Mouse (Mus musculus) erythroid progenitor cell, adult 5-6 weeks (primary cell): Measurements from ENCODE around the gene Chkb. TPM values are rescaled to one million over a fixed set of nuclear protein-coding genes. Genes with fewer than 3 reads are reported as not detected.
A peak's percentile ranks its signal among the peaks of the same experiment; 100 is the strongest.

Experiments
- ATAC-seq: replicated peaks from 2 replicates; pipeline ENCODE4 v1.8.0; 2016; ENCODE audit warnings: moderate number of reproducible peaks, mild to moderate bottlenecking, moderate TSS enrichment, inconsistent platforms; ENCODE audit not compliant: poor library complexity, low FRiP score, severe bottlenecking
- total RNA-seq, 2 experiments: library from RNA; stranded (forward) in 1 of 2; stranded (reverse) in 1 of 2; fragments of 150-400 nt in 1 of 2; fragments of 186-747, 209-891 nt in 1 of 2; gene quantifications; 2 replicates each; pipeline versions ENCODE4 v1.2.3 to v1.2.4; 2015 to 2017; ENCODE audit warnings: low replicate concordance in 2 of 2

Chkb gene
- total RNA-seq, 2 experiments from 2014 or later: 46.9 to 101 TPM

DNA sequence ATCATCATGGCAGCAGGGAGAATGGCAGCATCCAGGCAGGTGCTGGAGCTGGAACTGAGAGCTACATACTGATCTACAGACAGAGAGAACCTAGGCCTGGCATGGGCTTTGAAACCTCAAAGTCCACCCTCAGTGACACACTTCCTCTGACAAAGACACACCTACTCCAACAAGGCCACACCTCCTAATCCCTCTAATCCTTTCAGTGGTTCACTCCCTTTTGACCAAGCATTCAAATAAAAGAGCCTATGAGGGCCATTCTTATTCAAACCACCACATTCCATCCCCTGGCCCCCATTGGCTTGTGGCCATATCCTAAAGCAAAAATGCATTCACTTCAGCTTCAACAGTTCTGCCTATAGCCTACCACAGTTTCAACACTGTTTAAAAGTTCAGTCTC is 23.0 kb downstream of the Chkb start:
- no peak for ATAC-seq

GRCm38 (mm10) chr15:89404831-89405623 is 24.7 kb downstream of the Chkb start:
- ATAC-seq: no peak

- no peak for ATAC-seq
These were observed 27.2 kb downstream of the Chkb start for GRCm38 (mm10) chr15:89402471-89402870.

DNA sequence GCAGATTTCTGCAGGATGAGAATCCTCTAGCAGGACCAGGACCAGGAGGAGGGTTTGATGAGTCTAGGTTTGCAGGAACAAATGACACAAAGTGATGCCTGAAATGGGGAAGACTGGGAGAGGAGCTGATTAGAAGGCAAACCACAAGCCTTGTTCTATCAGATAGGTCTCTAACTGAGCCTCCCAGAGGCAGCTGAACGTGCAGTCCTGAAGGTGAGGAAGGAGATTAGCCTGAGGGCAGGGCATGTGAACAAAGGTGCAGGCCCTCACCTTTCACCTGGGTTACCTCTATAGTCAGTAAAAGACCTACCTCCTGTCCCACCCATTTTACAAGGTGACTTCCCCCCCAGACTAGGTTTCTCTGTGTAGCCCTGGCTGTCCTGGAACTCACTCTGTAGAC is 30.0 kb downstream of the Chkb start:
- no peak for ATAC-seq

DNA sequence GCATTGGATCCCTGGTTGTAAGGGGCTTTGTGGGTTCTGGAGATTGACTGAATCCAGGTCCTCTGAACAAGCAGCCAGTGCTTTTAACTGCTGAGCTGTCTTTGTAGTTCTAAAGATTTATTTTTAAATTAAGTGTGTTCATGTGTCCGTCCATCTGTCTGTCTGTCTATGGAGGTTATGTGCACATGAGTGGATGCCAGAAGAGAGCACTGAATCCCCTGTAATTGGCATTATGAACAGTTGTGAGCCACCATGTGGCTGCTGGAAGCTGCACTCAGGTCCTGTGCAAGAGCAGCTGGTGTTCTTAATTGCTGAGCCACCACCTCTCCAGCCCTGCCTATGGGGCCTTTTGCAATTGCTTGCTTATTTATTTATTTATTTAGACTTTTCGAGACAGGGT is 31.6 kb downstream of the Chkb start:
- ATAC-seq: no peak

- no peak for ATAC-seq
These were observed 32.8 kb downstream of the Chkb start for GRCm38 (mm10) chr15:89396883-89397282.

DNA sequence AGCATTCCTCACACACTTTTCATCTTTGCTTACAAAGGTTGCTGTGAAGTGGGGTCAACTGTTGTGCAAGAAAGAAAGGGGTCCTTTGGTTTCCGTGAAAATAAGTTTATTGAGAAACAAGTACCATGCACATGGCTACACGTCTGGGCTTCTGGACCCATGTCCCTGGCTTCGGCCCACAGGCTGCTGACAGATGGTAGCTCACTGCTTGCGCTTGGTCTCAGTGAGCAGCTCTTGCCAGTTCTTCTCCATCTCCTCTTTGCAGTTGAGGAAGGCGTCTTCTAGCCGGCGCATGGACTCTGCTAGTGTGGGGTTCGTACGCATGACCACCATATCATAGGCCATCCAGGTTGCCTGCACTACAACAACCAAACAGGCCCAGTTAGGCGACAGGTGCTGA is 39.6 kb downstream of the Chkb start:
- no peak for ATAC-seq

DNA sequence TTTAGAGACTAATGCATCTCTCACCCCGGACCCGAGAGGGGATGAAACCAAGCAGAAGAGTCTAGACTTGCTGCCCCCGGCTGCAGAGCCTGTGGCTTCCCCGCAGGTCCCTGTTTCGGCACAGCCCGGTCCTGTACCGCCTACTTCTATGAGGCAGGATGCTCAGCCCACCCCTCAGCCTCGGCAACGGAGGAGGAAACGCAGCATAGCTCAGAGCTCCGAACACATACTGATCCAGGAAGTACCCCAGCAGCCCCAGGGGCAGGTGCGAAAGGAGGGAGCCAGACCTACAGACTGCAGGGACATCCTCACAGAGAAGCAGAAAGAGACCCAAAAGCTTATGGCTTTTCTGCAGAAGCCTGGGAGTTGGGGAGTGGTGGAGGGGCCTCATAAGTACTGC is 42.6 kb downstream of the Chkb start:
- no peak for ATAC-seq

DNA sequence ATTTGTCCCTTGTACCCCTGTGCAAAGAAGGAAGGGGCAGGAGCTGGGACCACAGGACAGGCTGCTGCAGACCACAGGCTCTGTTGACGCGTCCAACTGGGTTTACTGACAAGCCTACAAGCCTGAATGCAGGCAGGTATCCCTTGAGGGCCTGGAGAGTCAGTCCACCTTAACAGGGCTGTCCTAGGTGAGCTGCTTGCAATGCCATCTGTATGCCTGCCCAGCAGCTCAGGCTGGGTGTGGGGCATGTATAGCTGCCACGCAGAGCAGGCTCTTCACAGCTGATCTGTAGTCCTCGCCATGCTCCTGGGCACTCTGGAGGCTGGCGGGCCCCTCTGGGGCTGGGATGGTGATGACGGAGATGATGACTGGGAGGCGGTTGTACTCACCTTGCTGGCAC is 45.1 kb downstream of the Chkb start, which contains the start of gene Klhdc7b:
TSS of gene Klhdc7b (plus strand) at position 301 of the 400 bp plus-strand sequence.
- no peak for ATAC-seq

- ATAC-seq: 0 out of 2 replicates have a peak, but pooled peaks have one; percentile 31
These were observed 50.3 kb downstream of the Chkb start for GRCm38 (mm10) chr15:89379429-89379828.

GRCm38 (mm10) chr15:89378831-89379401 is 50.8 kb downstream of the Chkb start, which contains the start of gene Odf3b:
Odf3b (minus strand) TSS chr15:89379282.
- ATAC-seq: no peak

- no peak for ATAC-seq
These were observed 51.5 kb downstream of the Chkb start for GRCm38 (mm10) chr15:89377938-89378828.

GRCm38 (mm10) chr15:89377362-89377761 is 52.3 kb downstream of the Chkb start:
- ATAC-seq: no peak

- ATAC-seq: no peak
These were observed 52.8 kb downstream of the Chkb start, which contains the start of gene Tymp for GRCm38 (mm10) chr15:89376957-89377356. Tymp (minus strand) TSS chr15:89377039.

Other genes starting within 250 kb of the Chkb start
- 7.2 and 9.2 TPM in 2 replicates for gene Plxnb2, start 249.1 kb downstream of the Chkb start, total RNA-seq (2015; ENCODE audit: low replicate concordance)
- gene Plxnb2, start 249.1 kb downstream of the Chkb start, total RNA-seq (2017; ENCODE audit: low replicate concordance): 1.9 and 8.2 TPM in 2 replicates
- gene Dennd6b, start 233.4 kb downstream of the Chkb start, total RNA-seq (2015; ENCODE audit: low replicate concordance): 1.7 TPM in 1 of 2 replicates, not detected in the other
- gene Dennd6b, start 233.4 kb downstream of the Chkb start, total RNA-seq (2017; ENCODE audit: low replicate concordance): 0.76 and 1.5 TPM in 2 replicates
- 59.1 and 61.6 TPM in 2 replicates for gene Ppp6r2, start 218.4 kb downstream of the Chkb start, total RNA-seq (2015; ENCODE audit: low replicate concordance)
- 55.4 and 79.1 TPM in 2 replicates for gene Ppp6r2, start 218.4 kb downstream of the Chkb start, total RNA-seq (2017; ENCODE audit: low replicate concordance)
- gene Sbf1, start 114.6 kb downstream of the Chkb start, total RNA-seq (2015; ENCODE audit: low replicate concordance): 66.0 and 92.2 TPM in 2 replicates
- gene Sbf1, start 114.6 kb downstream of the Chkb start, total RNA-seq (2017; ENCODE audit: low replicate concordance): 93.9 and 115 TPM in 2 replicates
- not detected in 2 replicates for gene Adm2, start 107.2 kb downstream of the Chkb start, total RNA-seq (2015; ENCODE audit: low replicate concordance)
- gene Adm2, start 107.2 kb downstream of the Chkb start, total RNA-seq (2017; ENCODE audit: low replicate concordance): not detected in 2 replicates
- not detected in 2 replicates for gene Miox, start 95.5 kb downstream of the Chkb start, total RNA-seq (2015; ENCODE audit: low replicate concordance)
- gene Miox, start 95.5 kb downstream of the Chkb start, total RNA-seq (2017; ENCODE audit: low replicate concordance): not detected in 2 replicates
- 71.4 and 96.8 TPM in 2 replicates for gene Lmf2, start 74.2 kb downstream of the Chkb start, total RNA-seq (2015; ENCODE audit: low replicate concordance)
- 63.3 and 84.0 TPM in 2 replicates for gene Lmf2, start 74.2 kb downstream of the Chkb start, total RNA-seq (2017; ENCODE audit: low replicate concordance)
- gene Ncaph2, start 74.2 kb downstream of the Chkb start, total RNA-seq (2015; ENCODE audit: low replicate concordance): 195 and 215 TPM in 2 replicates
- 221 and 330 TPM in 2 replicates for gene Ncaph2, start 74.2 kb downstream of the Chkb start, total RNA-seq (2017; ENCODE audit: low replicate concordance)
- gene Sco2, start 56.1 kb downstream of the Chkb start, total RNA-seq (2015; ENCODE audit: low replicate concordance): 2.9 TPM in 1 of 2 replicates, not detected in the other
- gene Sco2, start 56.1 kb downstream of the Chkb start, total RNA-seq (2017; ENCODE audit: low replicate concordance): 0.23 and 5.1 TPM in 2 replicates
- not detected in 2 replicates for gene Tymp, start 52.9 kb downstream of the Chkb start, total RNA-seq (2015; ENCODE audit: low replicate concordance)
- not detected in 2 replicates for gene Tymp, start 52.9 kb downstream of the Chkb start, total RNA-seq (2017; ENCODE audit: low replicate concordance)
- not detected in 2 replicates for gene Odf3b, start 50.6 kb downstream of the Chkb start, total RNA-seq (2015; ENCODE audit: low replicate concordance)
- gene Odf3b, start 50.6 kb downstream of the Chkb start, total RNA-seq (2017; ENCODE audit: low replicate concordance): not detected in 2 replicates
- not detected in 2 replicates for gene Klhdc7b, start 45.0 kb downstream of the Chkb start, total RNA-seq (2015; ENCODE audit: low replicate concordance)
- not detected in 2 replicates for gene Klhdc7b, start 45.0 kb downstream of the Chkb start, total RNA-seq (2017; ENCODE audit: low replicate concordance)
- not detected in 2 replicates for gene Syce3, start 19.4 kb downstream of the Chkb start, total RNA-seq (2015; ENCODE audit: low replicate concordance)
- gene Syce3, start 19.4 kb downstream of the Chkb start, total RNA-seq (2017; ENCODE audit: low replicate concordance): not detected in 2 replicates
- 6.1 TPM in 1 of 2 replicates, not detected in the other for gene Cpt1b, start 4.0 kb downstream of the Chkb start, total RNA-seq (2015; ENCODE audit: low replicate concordance)
- gene Cpt1b, start 4.0 kb downstream of the Chkb start, total RNA-seq (2017; ENCODE audit: low replicate concordance): 3.1 TPM in 1 of 2 replicates, not detected in the other
- 2.5 and 7.2 TPM in 2 replicates for gene C730034F03Rik, start 319 bp downstream of the Chkb start, total RNA-seq (2015; ENCODE audit: low replicate concordance)
- 6.0 TPM in 1 of 2 replicates, not detected in the other for gene C730034F03Rik, start 319 bp downstream of the Chkb start, total RNA-seq (2017; ENCODE audit: low replicate concordance)
- gene Gm44502, start 212 bp downstream of the Chkb start, total RNA-seq (2015; ENCODE audit: low replicate concordance): 3.4 TPM in 1 of 2 replicates, not detected in the other
- 0.51 TPM in 1 of 2 replicates, not detected in the other for gene Gm44502, start 212 bp downstream of the Chkb start, total RNA-seq (2017; ENCODE audit: low replicate concordance)
- gene Mapk8ip2, start 24.0 kb upstream of the Chkb start, total RNA-seq (2015; ENCODE audit: low replicate concordance): not detected in 2 replicates
- gene Mapk8ip2, start 24.0 kb upstream of the Chkb start, total RNA-seq (2017; ENCODE audit: low replicate concordance): not detected in 2 replicates
- gene Arsa, start 47.5 kb upstream of the Chkb start, total RNA-seq (2015; ENCODE audit: low replicate concordance): 2.5 and 2.9 TPM in 2 replicates
- gene Arsa, start 47.5 kb upstream of the Chkb start, total RNA-seq (2017; ENCODE audit: low replicate concordance): 2.1 and 3.7 TPM in 2 replicates
- gene Shank3, start 69.7 kb upstream of the Chkb start, total RNA-seq (2015; ENCODE audit: low replicate concordance): 0.72 TPM in 1 of 2 replicates, not detected in the other
- 0.39 and 0.61 TPM in 2 replicates for gene Shank3, start 69.7 kb upstream of the Chkb start, total RNA-seq (2017; ENCODE audit: low replicate concordance)
- gene Acr, start 138.4 kb upstream of the Chkb start, total RNA-seq (2015; ENCODE audit: low replicate concordance): not detected in 2 replicates
- not detected in 2 replicates for gene Acr, start 138.4 kb upstream of the Chkb start, total RNA-seq (2017; ENCODE audit: low replicate concordance)
- gene Rabl2, start 162.0 kb upstream of the Chkb start, total RNA-seq (2015; ENCODE audit: low replicate concordance): not detected in 2 replicates
- gene Rabl2, start 162.0 kb upstream of the Chkb start, total RNA-seq (2017; ENCODE audit: low replicate concordance): 4.4 TPM in 1 of 2 replicates, not detected in the other